Mouse (Mus musculus): Measurements from ENCODE around the gene Gdpd1. TPM values are rescaled to one million over a fixed set of nuclear protein-coding genes. Genes with fewer than 3 reads are reported as not detected.
"Not testable (repeated sequence)": the region's sequence is repeated elsewhere in the genome, so short reads cannot be mapped to it uniquely, and the experiment has no call there.

Gdpd1 gene
- polyA plus RNA-seq, 1 experiment, result 1.9 TPM

- DNase-seq (ENCODE audit: low read depth in 1 of 2, low spot score in 2 of 2), result no peak
- H3K27ac ChIP-seq (ENCODE audit: insufficient read depth, low read length), result no peak overlapping the region; the same call in 1 of the 2 replicates
- TF ChIP-seq CTCF (IDR thresholded peaks at IDR 0.05; ENCODE audit: extremely low read depth, insufficient read depth, insufficient read length, insufficient replicate concordance) (no peak), POLR2A (IDR thresholded peaks at IDR 0.05; ENCODE audit: low read depth, low read length) (no peak)
- WGBS, result 76% methylated on average over 9 of the region's 9 CpGs
- no peaks in the 10 kb centered on the region; the same call in 1 of the 2 replicates for H3K4me1 ChIP-seq (ENCODE audit: control insufficient read depth, insufficient read depth, insufficient read length)
- H3K27me3 ChIP-seq (ENCODE audit: control insufficient read depth, insufficient read depth, low read length), result no peaks in the 10 kb centered on the region
- H3K4me3 ChIP-seq (ENCODE audit: extremely low read depth, insufficient read depth, insufficient read length), result no peak overlapping the region
- no peaks in the 10 kb centered on the region for H3K36me3 ChIP-seq (ENCODE audit: control insufficient read depth, insufficient read depth, low read length)
Measured at GRCm38 (mm10) chr11:87026096-87026875, 47.6 kb downstream of the Gdpd1 start.

GRCm38 (mm10) chr11:87025351-87025750, 48.5 kb downstream of the Gdpd1 start:
- H3K4me3 ChIP-seq (ENCODE audit: extremely low read depth, insufficient read depth, insufficient read length), result no peak overlapping the region
- whole genome bisulfite sequencing, result 67% methylated on average over 3 of the region's 3 CpGs
- H3K36me3 ChIP-seq (ENCODE audit: control insufficient read depth, insufficient read depth, low read length), result no peaks in the 10 kb centered on the region
- H3K27me3 ChIP-seq (ENCODE audit: control insufficient read depth, insufficient read depth, low read length), result no peaks in the 10 kb centered on the region
- H3K27ac ChIP-seq (ENCODE audit: insufficient read depth, low read length), result no peak overlapping the region; the same call in 1 of the 2 replicates
- no peak for DNase-seq (ENCODE audit: low read depth in 1 of 2, low spot score in 2 of 2)
- TF ChIP-seq CTCF (IDR thresholded peaks at IDR 0.05; ENCODE audit: extremely low read depth, insufficient read depth, insufficient read length, insufficient replicate concordance) (no peak), POLR2A (IDR thresholded peaks at IDR 0.05; ENCODE audit: low read depth, low read length) (no peak)
- H3K4me1 ChIP-seq (ENCODE audit: control insufficient read depth, insufficient read depth, insufficient read length), result no peaks in the 10 kb centered on the region; the same call in 1 of the 2 replicates

- DNase-seq (ENCODE audit: low read depth in 1 of 2, low spot score in 2 of 2); H3K27ac ChIP-seq (ENCODE audit: insufficient read depth, low read length); H3K4me3 ChIP-seq (ENCODE audit: extremely low read depth, insufficient read depth, insufficient read length); H3K36me3 ChIP-seq (ENCODE audit: control insufficient read depth, insufficient read depth, low read length); H3K27me3 ChIP-seq (ENCODE audit: control insufficient read depth, insufficient read depth, low read length); H3K4me1 ChIP-seq (ENCODE audit: control insufficient read depth, insufficient read depth, insufficient read length): not testable (repeated sequence)
- 88% methylated on average over 8 of the region's 8 CpGs for WGBS
Measured at GRCm38 (mm10) chr11:87023240-87023639, 50.6 kb downstream of the Gdpd1 start.

GRCm38 (mm10) chr11:87022765-87023164, 51.1 kb downstream of the Gdpd1 start:
- H3K4me1 ChIP-seq (ENCODE audit: control insufficient read depth, insufficient read depth, insufficient read length), result no peaks in the 10 kb centered on the region; the same call in 1 of the 2 replicates
- H3K27ac ChIP-seq (ENCODE audit: insufficient read depth, low read length), result no peak overlapping the region
- TF ChIP-seq POLR2A (IDR thresholded peaks at IDR 0.05; ENCODE audit: low read depth, low read length) (no peak), CTCF (IDR thresholded peaks at IDR 0.05; ENCODE audit: extremely low read depth, insufficient read depth, insufficient read length, insufficient replicate concordance) (no peak)
- H3K4me3 ChIP-seq (ENCODE audit: extremely low read depth, insufficient read depth, insufficient read length), result no peak overlapping the region
- no peaks in the 10 kb centered on the region for H3K36me3 ChIP-seq (ENCODE audit: control insufficient read depth, insufficient read depth, low read length)
- H3K27me3 ChIP-seq (ENCODE audit: control insufficient read depth, insufficient read depth, low read length), result no peaks in the 10 kb centered on the region
- WGBS, result 50% methylated on average over 4 of the region's 4 CpGs
- DNase-seq (ENCODE audit: low read depth in 1 of 2, low spot score in 2 of 2), result no peak

GRCm38 (mm10) chr11:87021551-87021950, 52.3 kb downstream of the Gdpd1 start:
- no peak for DNase-seq (ENCODE audit: low read depth in 1 of 2, low spot score in 2 of 2)
- no peak overlapping the region for H3K27ac ChIP-seq (ENCODE audit: insufficient read depth, low read length)
- H3K27me3 ChIP-seq (ENCODE audit: control insufficient read depth, insufficient read depth, low read length), result no peaks in the 10 kb centered on the region
- no peaks in the 10 kb centered on the region for H3K36me3 ChIP-seq (ENCODE audit: control insufficient read depth, insufficient read depth, low read length)
- H3K4me3 ChIP-seq (ENCODE audit: extremely low read depth, insufficient read depth, insufficient read length), result no peak overlapping the region
- no peaks in the 10 kb centered on the region for H3K4me1 ChIP-seq (ENCODE audit: control insufficient read depth, insufficient read depth, insufficient read length)
- TF ChIP-seq CTCF (IDR thresholded peaks at IDR 0.05; ENCODE audit: extremely low read depth, insufficient read depth, insufficient read length, insufficient replicate concordance) (no peak), POLR2A (IDR thresholded peaks at IDR 0.05; ENCODE audit: low read depth, low read length) (no peak)

GRCm38 (mm10) chr11:87020449-87020848, 53.4 kb downstream of the Gdpd1 start:
- TF ChIP-seq POLR2A (IDR thresholded peaks at IDR 0.05; ENCODE audit: low read depth, low read length) (no peak), CTCF (IDR thresholded peaks at IDR 0.05; ENCODE audit: extremely low read depth, insufficient read depth, insufficient read length, insufficient replicate concordance) (no peak)
- Histone ChIP-seq H3K27ac (ENCODE audit: insufficient read depth, low read length) (no peak overlapping the region), H3K4me1 (ENCODE audit: control insufficient read depth, insufficient read depth, insufficient read length) (no peaks in the 10 kb centered on the region), H3K27me3 (ENCODE audit: control insufficient read depth, insufficient read depth, low read length) (no peaks in the 10 kb centered on the region), H3K4me3 (ENCODE audit: extremely low read depth, insufficient read depth, insufficient read length) (no peak overlapping the region), H3K36me3 (ENCODE audit: control insufficient read depth, insufficient read depth, low read length) (no peaks in the 10 kb centered on the region)
- 90% methylated on average over 5 of the region's 5 CpGs for WGBS
- DNase-seq (ENCODE audit: low read depth in 1 of 2, low spot score in 2 of 2), result no peak

GRCm38 (mm10) chr11:87019431-87019830, 54.4 kb downstream of the Gdpd1 start:
- no peaks in the 10 kb centered on the region for H3K36me3 ChIP-seq (ENCODE audit: control insufficient read depth, insufficient read depth, low read length)
- H3K4me3 ChIP-seq (ENCODE audit: extremely low read depth, insufficient read depth, insufficient read length), result no peak overlapping the region
- DNase-seq (ENCODE audit: low read depth in 1 of 2, low spot score in 2 of 2), result no peak
- no peaks in the 10 kb centered on the region for H3K27me3 ChIP-seq (ENCODE audit: control insufficient read depth, insufficient read depth, low read length)
- no peaks in the 10 kb centered on the region for H3K4me1 ChIP-seq (ENCODE audit: control insufficient read depth, insufficient read depth, insufficient read length)
- 89% methylated on average over 8 of the region's 8 CpGs for WGBS
- TF ChIP-seq POLR2A (IDR thresholded peaks at IDR 0.05; ENCODE audit: low read depth, low read length), result no peak
- no peak for TF ChIP-seq CTCF (IDR thresholded peaks at IDR 0.05; ENCODE audit: extremely low read depth, insufficient read depth, insufficient read length, insufficient replicate concordance)
- H3K27ac ChIP-seq (ENCODE audit: insufficient read depth, low read length), result no peak overlapping the region

Data from spleen, adult 2 months (tissue).